ENCODE assay signal across 34 mouse cellular contexts in genomic region chr1:106013759-106014158, GRCm38 (mm10). TPM values are rescaled to one million over a fixed set of nuclear protein-coding genes. Genes with fewer than 3 reads are reported as not detected.
DNase-seq lines count a peak whose midpoint lies in the region; ATAC-seq and TF ChIP-seq lines count a peak whose summit lies in the region.
"Had no signal": no experiment of that assay in that cellular context is flagged by ENCODE, and none has a peak within 500 bp of the region (broad histone marks: within the 10 kb centered on the region; RNA-seq: fewer than 3 reads in every experiment).

No protein-coding gene starts in this region.

- no peak for TF ChIP-seq CTCF in kidney, adult 2 months (conservative IDR thresholded peaks at IDR 0.05; ENCODE audit: insufficient read depth, insufficient read length, low read depth, low read length)

- peaks cover 4% of the 10 kb centered on the region; the same call in 1 of the 2 replicates for H3K4me1 ChIP-seq in kidney, adult 2 months (ENCODE audit: control insufficient read depth, insufficient read depth, low read length)
- no peaks in the 10 kb centered on the region for H3K4me1 ChIP-seq in kidney, embryonic 16.5 days (ENCODE audit: insufficient read depth, low read length)
- H3K4me1 ChIP-seq: embryonic facial prominence, embryonic 12.5 days; hindbrain, embryonic 10.5 days; kidney, embryonic 15.5 days; limb, embryonic 12.5 days; liver, embryonic 13.5 days; neural tube, embryonic 12.5 days; stomach, embryonic 15.5 days had no signal

- H3K9ac ChIP-seq in kidney, embryonic 16.5 days (replicated peaks; ENCODE audit: low read length), result no peak overlapping the region
- H3K9ac ChIP-seq: embryonic facial prominence, embryonic 12.5 days; kidney, embryonic 15.5 days; limb, embryonic 12.5 days; liver, embryonic 13.5 days; lung, embryonic 14.5 days; neural tube, embryonic 12.5 days; stomach, embryonic 15.5 days had no signal

- peak; percentile 56 for DNase-seq in adrenal gland, postnatal 10 days
- DNase-seq in adrenal gland, adult 18-20 months (ENCODE audit: low spot score in 2 of 2), result no peak
- DNase-seq in kidney, adult 2 months, result peak; percentile 11
- DNase-seq in adrenal gland, postnatal 25 days, result peak; percentile 17
- DNase-seq in cerebellum, postnatal 25 days, result no peak
- DNase-seq: cerebellum, adult 11 months; cerebellum, adult 9-10 months; embryo, embryonic 11 days; gastrocnemius, postnatal 25 days; heart, postnatal 10 days; kidney, adult 11 months; kidney, postnatal 36 days; liver, embryonic 13.5 days; lung, embryonic 14.5 days; lung, postnatal 14 days; right cerebral cortex, postnatal 4 days; thymus, postnatal 25 days had no signal

- H3K4me2 ChIP-seq in kidney, embryonic 16.5 days (replicated peaks; ENCODE audit: low read depth, low read length), result no peak overlapping the region
- H3K4me2 ChIP-seq: embryonic facial prominence, embryonic 12.5 days; heart, embryonic 11.5 days; kidney, embryonic 15.5 days; limb, embryonic 12.5 days; liver, embryonic 13.5 days; lung, embryonic 14.5 days; midbrain, embryonic 11.5 days; neural tube, embryonic 12.5 days; stomach, embryonic 15.5 days had no signal

- peaks cover 2% of the 10 kb centered on the region for H3K36me3 ChIP-seq in kidney, adult 2 months (ENCODE audit: control insufficient read depth, insufficient read depth, low read length)
- H3K36me3 ChIP-seq in kidney, embryonic 16.5 days (ENCODE audit: insufficient read depth, low read length), result peaks cover 32% of the 10 kb centered on the region
- H3K36me3 ChIP-seq: stomach, embryonic 15.5 days had no signal

- WGBS in kidney, adult 2 months, result 82% methylated on average over 2 of the region's 2 CpGs
- 91% methylated on average over 2 of the region's 2 CpGs for WGBS in kidney, embryonic 16.5 days

- TF ChIP-seq POLR2A in kidney, adult 2 months (IDR thresholded peaks at IDR 0.05; ENCODE audit: low read depth, low read length), result no peak

- no peaks in the 10 kb centered on the region for H3K27me3 ChIP-seq in kidney, adult 2 months (replicated peaks; ENCODE audit: control insufficient read depth, insufficient read depth, low read length)
- no peaks in the 10 kb centered on the region for H3K27me3 ChIP-seq in kidney, embryonic 16.5 days (ENCODE audit: insufficient read depth, low read length)
- H3K27me3 ChIP-seq: embryonic facial prominence, embryonic 12.5 days; kidney, embryonic 15.5 days; limb, embryonic 12.5 days; liver, embryonic 13.5 days; neural tube, embryonic 12.5 days; stomach, embryonic 15.5 days had no signal

- no peak overlapping the region for H3K4me3 ChIP-seq in kidney, adult 2 months (ENCODE audit: insufficient read depth, low read depth, low read length)
- H3K4me3 ChIP-seq in kidney, embryonic 16.5 days (ENCODE audit: low read length), result no peak overlapping the region
- H3K4me3 ChIP-seq: embryonic facial prominence, embryonic 12.5 days; hindbrain, embryonic 10.5 days; kidney, embryonic 15.5 days; layer of hippocampus, adult 2 months; left cerebral cortex, adult 2 months; limb, embryonic 12.5 days; liver, embryonic 13.5 days; myocyte; neural tube, embryonic 12.5 days; stomach, embryonic 15.5 days had no signal

- H3K27ac ChIP-seq in kidney, adult 2 months (ENCODE audit: insufficient read depth, low read depth, low read length), result no peak overlapping the region
- H3K27ac ChIP-seq in kidney, embryonic 16.5 days (ENCODE audit: low read length), result no peak overlapping the region
- H3K27ac ChIP-seq: embryonic facial prominence, embryonic 12.5 days; hindbrain, embryonic 10.5 days; kidney, embryonic 15.5 days; layer of hippocampus, adult 2 months; left cerebral cortex, adult 2 months; limb, embryonic 12.5 days; liver, embryonic 13.5 days; neural tube, embryonic 12.5 days; stomach, embryonic 15.5 days had no signal

- no peaks in the 10 kb centered on the region for H3K9me3 ChIP-seq in kidney, embryonic 16.5 days (ENCODE audit: low read length)
- H3K9me3 ChIP-seq: embryonic facial prominence, embryonic 12.5 days; hindbrain, embryonic 10.5 days; kidney, embryonic 15.5 days; limb, embryonic 12.5 days; liver, embryonic 13.5 days; neural tube, embryonic 12.5 days; stomach, embryonic 15.5 days had no signal

- ATAC-seq in kidney, embryonic 16.5 days (ENCODE audit: low FRiP score, low TSS enrichment), result no peak
- peak; percentile 21; the same call in 1 of the 2 replicates for ATAC-seq in monocyte, adult 5-6 weeks (replicated peaks; ENCODE audit: insufficient number of reproducible peaks, low FRiP score, low TSS enrichment, poor library complexity, severe bottlenecking)
- ATAC-seq in CD4-positive, CD25-positive, alpha-beta regulatory T cell, adult 4 months, result no peak
- ATAC-seq: forebrain, embryonic 14.5 days; hindbrain, embryonic 16.5 days; midbrain, embryonic 16.5 days had no signal

RNA-seq across cellular contexts. Expression of gene Zcchc2, which starts 23.6 kb away (rescaled TPM):
- total RNA-seq in adrenal gland, postnatal 10 days (2021), result 10 to 100 TPM; 14.0 to 16.3 TPM
- total RNA-seq in adrenal gland, adult 18-20 months (2021), result 10 to 100 TPM; 19.4 to 20.3 TPM
- polyA plus RNA-seq in kidney, adult 2 months (2012; rRNA removed), result 13.5 and 15.1 TPM in 2 replicates
- 3.0 and 3.8 TPM in 2 replicates for polyA plus RNA-seq in kidney, embryonic 16.5 days (2015; fragmentation: Nextera tagmentation; extraction: Ambion mirVana)
- total RNA-seq in adrenal gland, postnatal 25 days (2021), result 20.2 and 23.0 TPM in 2 replicates
- 40.5 to 52.4 TPM (median 42.4 TPM) in 3 replicates for total RNA-seq in monocyte, adult 5-6 weeks (2017)
- 1 to 10 TPM; 7.3 to 8.8 TPM for polyA plus RNA-seq in CD4-positive, CD25-positive, alpha-beta regulatory T cell, adult 4 months (2017; shearing (Covaris generic))

Comparison
In these comparisons a context has a peak if more than half of its experiments do, and no peak if none do; other contexts are left out.
1. DNase-seq: peak in adrenal gland, postnatal 10 days (single experiment), kidney, adult 2 months (single experiment) and adrenal gland, postnatal 25 days (single experiment); none in adrenal gland, adult 18-20 months (0 of 2) and cerebellum, postnatal 25 days (0 of 2).